Mouse (Mus musculus) ovary, postnatal 14 days (tissue): ENCODE measurements around the gene Slc8b1.

Source experiments
- DNase-seq: peaks from one replicate; pipeline ENCODE4 v3.0.0; 2022; ENCODE audit warnings: low spot score

Gene Slc8b1

DNA sequence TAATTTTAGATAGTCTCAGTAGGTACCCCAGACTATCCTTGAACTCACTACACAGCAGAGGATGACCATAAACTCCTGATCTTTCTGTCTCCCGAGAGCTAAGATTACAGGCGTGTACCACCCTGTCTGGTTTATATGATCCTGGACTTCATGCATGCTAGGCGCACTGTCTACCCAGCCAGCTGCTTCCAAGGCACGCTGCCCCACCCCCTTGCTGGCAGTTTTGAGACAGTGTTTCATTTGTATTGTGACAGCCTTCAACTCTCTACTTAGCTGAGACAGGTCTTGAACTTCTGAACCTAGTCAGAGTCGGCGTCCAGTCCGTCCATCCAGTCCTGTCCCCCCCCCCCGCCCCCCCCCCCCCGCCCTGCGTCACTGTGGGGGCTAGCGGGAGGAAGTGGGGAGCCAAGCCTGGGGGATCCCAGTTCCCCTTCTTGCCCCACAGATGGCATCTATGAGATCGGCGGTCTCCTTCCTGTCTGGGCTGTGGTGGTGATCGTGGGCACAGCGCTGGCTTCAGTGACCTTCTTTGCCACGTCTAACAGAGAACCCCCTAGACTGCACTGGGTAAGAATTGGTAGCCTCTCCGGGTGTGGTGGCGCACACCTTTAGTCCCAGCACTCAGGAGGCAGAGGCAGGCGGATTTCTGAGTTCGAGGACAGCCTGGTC is 16.5 kb downstream of the Slc8b1 start:
- DNase-seq, result no peak

DNA sequence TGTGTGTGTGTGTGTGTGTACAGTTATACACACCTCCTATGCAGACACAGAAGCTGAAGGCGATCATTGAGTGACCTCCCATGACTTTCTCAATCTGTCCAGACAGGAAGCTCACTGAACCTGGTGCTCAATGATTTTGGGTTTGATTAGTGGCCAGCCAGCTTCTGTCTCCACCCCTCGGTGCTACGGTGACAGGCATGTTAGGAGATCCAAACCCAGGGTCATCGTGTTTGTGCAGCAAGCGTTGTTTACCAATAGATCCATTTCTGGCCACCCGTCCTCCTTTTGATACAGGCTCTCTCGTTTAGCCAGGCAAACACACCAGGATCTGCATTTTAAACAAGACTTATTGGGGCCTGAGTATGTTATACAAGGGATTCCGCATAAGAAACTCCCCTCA is 20.7 kb downstream of the Slc8b1 start:
- no peak for DNase-seq

DNA sequence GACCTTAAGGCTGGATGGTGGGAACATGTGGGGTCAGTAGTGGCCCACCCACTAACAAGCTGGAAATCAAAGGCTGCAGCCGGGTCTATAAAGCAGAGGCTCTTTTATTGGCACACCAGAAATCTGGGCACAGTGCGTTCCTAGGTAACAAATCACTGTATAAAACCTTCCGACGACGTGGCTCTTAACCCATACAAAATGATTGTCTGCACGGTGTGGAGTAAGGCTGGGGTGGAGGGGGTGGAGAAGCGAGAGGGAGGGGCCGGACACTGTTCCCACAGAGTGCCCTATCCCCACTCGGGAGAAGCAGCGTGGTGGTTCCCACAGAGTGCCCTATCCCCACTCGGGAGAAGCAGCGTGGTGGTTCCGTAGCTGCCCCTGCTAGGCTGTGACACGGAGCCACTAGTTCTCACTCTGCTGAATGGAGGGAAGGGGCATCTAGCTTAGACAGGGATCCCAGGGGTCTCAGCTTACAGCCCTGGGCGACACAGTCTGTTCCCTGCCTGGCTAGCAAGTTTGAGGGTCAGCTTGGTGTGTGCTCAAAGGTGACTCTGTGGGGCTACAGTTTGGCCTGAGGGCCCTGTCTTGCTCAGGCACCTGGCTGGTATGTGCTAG is 23.2 kb downstream of the Slc8b1 start:
- DNase-seq, result no peak

DNA sequence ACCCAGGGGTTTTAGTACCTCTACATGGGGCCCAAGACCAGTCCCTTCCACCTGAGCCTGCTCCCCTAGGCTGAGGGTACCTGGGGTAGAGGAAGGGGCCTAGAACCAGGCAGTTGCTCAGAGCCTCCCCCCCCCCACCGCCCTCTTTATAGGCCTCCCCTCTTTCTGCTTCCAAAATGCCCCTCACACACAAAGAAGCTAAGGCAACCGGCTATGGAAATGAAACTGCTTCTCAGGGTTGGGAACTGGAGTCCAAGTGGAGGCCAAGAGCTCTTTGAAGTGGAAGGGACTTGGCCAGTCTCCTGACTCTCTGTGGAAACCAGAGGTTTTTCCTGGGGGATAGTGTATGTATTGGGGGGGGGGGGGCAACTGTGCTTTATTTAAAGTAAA is 23.7 kb downstream of the Slc8b1 start:
- DNase-seq, result no peak

DNA sequence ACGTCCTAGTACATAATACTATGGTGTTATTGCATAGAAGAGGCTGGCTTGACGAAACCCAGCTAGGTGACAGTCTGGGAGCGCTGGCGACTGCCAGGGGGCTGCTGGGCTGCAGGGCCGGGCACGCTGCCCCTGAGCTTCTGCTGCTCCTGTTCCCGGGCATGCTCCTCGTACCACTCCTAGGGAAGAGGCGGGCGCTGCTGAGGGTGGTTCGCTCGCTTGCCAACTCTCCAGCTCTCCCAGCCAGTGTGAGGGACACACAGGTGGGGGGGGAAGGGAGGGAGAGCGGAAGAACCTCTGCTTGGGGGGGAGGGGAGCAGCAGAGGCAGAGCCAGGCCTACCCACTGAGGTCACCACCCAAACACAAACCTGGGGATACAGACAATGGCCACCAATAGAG is 25.1 kb downstream of the Slc8b1 start:
- DNase-seq, result no peak

DNA sequence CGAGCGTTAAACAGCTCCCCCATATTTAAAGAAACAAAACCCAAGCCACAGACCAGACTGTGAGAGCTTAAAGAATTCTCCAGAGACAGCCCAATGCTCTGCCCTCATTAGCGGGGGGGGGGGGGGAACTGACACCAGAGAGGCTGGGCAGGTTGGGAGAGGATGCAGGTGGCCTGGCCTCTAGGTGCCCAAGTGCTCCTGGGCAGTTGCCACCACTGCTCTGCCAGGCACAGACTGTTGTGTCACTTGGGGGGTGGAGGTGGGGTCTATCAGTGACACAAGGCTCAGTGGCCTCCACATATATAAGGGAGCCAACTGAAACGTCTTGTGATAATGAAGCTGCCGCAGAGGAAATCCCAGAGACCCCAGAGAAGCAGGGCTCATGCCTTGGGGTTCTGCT is 25.7 kb downstream of the Slc8b1 start:
- DNase-seq, result no peak

DNA sequence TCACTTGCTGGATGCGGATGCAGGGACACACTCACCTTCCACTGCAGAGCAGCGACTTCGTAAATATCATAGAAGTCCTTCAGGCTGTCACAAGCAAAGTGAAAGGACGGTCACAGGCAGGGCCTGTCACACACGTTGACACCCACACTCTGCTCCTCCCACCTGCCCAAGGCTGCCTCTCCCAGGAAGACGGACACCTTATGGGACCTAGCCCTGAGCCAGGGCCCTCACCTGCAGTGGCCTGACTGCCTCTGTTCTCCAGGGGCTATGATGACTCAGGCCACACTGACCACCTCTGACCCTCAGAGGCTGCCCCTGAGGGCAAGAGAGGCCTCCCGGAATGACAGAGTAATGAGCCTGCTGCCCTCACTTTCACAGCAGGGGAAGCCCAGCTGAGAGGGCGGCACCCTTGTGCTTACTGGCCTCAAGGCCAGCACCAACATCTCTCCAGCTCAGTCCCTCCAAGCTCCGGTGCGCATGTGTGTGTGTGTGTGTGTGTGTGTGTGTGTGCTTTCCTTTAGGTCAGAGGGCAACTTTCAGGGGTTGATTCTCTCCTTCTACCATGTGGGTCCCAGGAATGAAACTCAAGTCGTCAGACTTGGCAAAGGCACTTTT is 37.4 kb downstream of the Slc8b1 start:
- no peak for DNase-seq

DNA sequence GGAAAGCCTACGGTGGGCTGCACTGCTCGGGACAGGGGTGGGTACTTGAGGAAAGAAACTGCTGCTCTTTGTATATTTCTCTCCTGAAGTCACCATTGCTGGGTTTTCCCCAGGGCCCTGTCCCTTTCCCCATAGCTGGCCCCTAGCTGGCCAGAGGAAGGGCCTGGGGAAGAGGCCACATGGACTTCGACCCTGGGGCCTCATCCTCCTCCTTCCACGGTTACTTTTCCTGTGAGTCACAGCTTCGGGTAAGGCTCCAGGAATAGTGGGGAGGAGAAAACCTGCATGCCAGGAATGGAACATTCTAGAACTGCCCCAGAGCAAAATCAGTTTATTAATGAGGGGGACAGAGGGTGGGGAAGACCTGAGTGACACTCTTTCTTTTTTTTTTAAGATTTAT is 39.2 kb downstream of the Slc8b1 start:
- DNase-seq, result no peak

DNA sequence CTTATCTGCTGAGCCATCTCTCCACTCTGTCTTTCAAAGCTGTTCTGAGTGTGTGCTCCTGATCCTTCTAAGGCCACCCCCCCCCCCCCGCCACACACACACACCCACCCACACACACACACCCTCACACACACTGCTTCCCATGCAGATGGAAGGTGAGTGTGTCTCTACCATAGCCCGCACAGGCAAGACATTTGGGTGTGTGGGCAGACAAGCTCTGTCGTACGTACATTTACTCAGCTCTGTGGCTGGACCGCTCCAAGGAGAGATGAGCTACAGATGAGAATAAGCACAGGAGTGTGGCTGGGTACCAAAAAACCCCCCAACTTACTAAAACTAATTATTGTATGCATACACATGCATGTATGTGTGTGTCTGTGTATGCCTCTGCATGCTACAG is 39.7 kb downstream of the Slc8b1 start:
- no peak for DNase-seq

DNA sequence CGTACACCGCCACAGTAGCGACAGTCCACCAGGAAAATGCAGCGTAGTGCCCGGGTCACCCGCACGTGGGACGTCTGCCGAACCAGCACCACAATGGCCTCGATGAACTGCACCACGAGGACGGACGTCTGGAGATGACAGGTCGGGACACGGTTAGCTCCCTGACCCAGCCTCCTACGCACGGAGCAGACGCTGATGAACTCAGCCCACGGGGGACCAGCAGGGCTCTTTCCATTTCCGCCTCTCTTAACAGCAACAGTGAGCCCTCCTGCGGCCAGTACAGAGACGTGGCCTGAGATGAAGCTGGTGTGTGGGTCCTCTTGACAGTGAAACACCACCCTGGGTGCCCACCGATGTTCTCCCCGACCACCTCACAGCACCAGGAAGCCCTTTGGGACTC is 44.9 kb downstream of the Slc8b1 start:
- DNase-seq, result no peak

DNA sequence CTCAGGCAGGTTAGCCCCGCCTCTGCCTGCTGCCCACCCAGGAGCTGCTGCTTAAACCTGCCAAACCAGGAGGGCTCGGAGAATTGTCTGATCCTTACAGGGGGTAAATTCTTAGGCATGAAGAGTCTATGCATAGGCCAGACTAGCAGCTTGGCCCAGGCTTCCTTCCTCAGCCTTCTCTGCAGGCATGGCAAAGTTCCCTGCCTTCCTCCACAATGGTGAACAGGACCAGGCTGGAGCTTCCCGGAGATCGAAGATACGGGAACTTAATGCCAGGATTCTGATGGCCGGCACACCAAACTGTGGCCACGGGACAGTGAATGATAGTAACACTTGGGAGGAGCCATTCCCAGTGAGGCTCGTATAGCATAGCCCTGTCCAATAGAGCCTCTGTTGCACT is 47.1 kb downstream of the Slc8b1 start:
- no peak for DNase-seq

DNA sequence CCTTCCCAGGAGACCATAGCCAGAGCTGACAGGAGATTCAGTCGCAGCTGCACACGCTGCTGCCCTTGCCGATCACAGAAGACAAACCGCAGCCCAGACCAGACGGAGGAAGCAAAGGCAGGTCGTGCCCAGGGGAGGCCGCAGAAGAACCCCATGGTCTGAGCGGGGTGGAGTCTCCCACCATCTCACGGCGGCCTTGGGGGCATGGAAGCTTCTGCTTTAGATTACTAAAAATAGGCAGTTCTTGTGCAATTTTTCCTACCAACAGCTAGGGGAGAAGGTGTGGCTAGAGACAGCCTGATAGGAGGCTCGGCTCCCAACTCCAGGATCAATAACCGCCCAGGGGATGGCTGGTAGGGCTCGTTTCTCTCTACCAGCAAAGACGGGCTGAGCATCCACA is 47.8 kb downstream of the Slc8b1 start:
- no peak for DNase-seq

DNA sequence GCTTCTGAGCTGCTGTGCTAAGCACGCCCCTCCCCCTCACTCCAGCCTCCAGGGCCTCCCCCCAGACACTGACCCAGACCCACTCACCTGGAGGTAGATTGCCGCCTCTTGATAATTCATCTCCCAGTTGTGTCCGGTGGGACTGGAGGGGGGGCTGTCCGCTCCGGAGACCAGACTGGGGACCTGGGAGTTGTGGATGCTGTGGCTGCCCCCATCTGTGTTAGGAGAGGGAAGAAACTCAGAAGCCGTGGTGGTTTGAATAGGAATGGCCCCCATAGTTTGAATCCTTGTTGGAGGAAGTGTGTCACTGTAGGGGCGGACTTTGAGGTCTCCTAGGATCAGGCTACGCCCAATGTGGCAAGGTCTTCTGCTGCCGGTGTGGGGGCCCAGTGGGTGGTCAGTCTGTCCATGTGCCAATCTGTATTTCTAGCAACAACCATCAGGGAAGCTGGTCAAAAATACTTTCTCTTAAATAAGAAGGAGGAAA is 49.2 kb downstream of the Slc8b1 start:
- DNase-seq, result no peak

DNA sequence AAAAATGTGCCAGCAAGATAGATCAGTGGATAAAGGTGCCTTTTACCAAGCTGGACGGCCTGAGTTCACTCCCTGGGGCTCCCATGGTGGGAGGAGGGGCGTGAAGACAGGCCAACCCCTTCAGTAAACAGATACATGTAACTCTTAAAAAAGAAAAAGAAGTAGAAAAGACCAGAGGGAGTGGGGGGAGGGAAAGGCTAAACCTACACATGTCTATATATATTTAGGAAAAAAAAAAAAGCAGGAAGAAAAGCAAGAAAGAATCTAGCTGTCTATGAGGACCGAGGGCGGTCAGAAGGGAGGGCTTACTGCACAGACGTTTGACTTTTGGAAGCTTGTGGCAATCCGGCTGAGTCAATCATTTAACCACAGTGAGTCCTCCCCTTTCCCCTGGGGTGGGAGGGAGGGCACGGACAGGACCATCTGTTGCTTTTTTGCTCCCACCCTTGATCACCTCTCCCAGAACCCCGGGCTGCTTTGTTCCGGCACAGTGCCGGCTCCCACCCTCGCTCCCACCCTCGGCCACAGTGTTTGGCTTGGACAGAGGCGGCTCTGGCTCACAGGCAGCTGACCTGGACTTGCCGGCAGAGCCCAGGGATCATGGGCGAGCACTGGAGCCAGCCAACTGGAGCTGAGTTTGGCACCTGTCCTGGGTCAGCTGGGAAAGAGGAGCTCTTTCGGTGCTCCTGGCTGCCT is 49.8 kb downstream of the Slc8b1 start:
- DNase-seq, result peak; percentile 54

DNA sequence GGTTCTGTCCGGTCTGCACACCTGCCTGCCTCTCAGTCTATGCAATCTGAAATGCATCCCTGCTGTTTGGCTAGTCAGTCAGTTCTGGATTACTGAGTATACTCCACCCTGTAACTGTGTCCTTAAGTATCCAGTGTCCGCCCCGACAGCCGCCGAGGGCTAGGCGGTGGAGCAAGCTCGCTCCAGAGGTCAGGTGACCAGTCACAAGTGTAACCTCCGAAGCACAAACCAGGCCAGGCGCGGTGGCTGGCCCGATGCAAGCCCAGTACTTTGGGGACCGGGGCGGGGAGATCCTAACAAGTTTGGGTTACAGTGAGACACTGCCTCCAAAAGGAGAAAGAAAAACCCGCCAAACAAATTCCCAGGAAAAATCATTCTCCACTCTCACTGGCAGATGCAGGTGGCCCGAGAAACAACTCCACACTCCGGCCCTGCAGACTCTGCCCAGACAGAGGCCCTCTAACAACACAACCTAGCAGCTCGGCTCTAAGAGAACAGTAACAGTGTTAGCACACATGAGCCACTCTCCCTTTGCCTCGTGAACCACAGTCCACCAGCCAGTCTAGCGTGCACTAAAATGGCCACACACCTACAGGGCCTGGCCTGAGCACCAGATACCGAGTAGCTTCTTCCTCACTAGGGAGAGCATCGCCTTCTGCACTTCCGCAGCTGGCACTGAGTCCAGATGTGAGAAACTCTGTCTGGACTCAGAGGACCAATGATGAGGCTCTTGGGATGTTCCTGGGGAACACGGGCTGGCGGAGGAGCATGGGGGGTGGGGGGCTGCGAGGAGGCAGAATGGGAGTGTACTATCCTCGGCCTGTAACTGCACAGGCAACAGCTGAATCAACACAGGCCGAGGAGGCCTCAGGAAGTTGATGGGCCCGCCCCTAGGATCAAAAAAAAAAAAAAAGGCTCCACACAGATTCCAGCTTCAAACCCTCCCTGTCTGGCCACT is 52.3 kb downstream of the Slc8b1 start:
- peak; percentile 28 for DNase-seq

DNA sequence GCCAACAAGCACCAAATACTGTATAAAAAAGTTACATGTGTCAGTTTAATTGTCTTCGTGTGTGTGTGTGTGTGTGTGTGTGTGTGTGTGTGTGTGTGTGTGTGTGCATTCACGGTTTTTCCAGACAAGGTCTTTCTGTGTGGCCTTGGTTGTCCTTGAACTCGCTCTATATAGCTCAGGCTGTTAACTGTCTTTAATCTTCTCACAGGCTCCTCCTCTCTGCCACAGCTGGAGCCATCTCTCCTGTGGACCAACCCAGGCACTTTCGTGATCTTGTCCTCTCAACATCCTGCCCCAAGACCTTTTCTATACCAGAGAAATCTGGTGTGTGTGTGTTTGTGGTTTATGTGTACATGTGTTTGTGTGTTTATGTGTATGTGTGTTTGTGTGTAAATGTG is 52.9 kb downstream of the Slc8b1 start:
- DNase-seq, result no peak

DNA sequence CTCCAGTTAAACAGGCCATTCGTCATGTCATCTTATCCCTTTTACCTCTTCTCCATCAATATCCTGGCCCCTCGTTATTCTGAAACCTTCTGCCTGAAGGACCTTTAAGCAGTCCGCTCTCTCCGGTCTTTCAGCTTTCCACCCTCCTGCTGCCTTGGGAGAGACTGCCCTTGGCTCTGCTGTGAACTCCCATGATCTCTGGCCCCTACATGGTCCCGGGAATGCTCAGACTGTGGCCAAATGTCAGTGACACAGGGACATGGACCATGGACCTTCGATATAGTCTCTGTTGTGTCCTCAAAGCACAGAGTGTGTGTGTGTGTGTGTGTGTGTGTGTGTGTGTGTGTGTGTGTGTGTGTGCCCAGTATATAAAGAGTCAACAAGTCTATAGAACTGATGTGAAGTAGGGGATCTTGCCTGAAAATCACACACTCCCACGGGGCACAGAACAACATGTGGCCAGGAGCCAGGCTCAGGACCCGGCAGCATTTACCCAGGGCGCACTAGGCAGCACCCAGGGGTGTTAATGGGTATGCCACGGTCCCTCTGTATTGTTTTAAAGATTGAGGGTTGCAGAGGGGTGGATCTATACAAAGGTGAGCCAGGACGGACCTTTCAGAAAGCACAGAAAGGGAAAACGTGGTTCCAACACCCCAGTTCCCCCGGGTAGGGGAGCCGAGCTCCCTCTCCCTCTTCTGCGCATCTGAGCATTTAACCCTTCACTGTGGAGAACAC is 54.4 kb downstream of the Slc8b1 start:
- no peak for DNase-seq

DNA sequence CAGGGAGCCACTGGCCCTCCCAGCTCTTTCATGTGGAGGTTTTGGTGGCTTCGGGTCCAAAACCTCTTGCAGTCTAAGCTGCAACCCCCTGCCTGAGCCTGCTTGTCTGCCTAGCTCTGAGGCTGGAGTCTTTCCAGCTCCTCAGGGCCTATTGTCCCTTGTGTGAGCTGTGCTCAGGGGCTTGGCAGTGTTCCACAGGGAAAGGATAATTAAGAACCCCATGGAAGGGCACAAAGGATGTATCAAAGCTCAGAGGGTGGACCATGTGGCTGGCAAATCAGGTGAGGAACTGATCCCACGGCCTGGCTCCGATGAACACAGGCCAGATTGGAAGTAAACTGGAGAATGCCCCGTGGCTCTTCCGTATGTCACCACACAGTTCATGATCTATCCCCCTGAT is 55.1 kb downstream of the Slc8b1 start:
- peak; percentile 37 for DNase-seq

DNA sequence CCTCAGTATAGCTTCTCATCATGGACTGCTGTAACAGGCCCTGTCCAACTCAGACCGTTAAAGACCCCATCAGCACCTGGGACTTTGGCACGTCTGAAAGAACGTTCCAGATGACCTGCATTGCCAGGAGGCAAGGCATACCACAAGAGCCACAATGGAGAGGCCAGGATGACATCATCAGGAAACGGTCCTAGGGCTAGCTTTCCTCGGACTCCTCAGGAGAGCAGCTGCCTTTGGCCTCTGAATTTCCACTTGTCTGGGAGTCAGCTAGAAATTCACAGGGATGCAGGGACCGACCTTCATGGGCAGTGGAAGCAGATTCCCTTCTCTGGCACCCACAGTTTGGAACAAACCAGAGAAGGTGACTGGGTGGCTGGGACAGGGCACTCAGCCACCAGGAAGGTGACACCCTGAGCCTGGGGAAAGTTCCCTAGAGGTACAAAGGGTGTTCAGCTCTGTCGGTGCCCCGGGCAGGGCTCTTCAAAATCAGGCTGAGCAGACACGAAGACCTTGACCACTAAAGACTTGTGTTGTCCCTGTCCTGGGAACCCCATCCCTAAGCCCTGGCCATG is 55.8 kb downstream of the Slc8b1 start:
- no peak for DNase-seq

DNA sequence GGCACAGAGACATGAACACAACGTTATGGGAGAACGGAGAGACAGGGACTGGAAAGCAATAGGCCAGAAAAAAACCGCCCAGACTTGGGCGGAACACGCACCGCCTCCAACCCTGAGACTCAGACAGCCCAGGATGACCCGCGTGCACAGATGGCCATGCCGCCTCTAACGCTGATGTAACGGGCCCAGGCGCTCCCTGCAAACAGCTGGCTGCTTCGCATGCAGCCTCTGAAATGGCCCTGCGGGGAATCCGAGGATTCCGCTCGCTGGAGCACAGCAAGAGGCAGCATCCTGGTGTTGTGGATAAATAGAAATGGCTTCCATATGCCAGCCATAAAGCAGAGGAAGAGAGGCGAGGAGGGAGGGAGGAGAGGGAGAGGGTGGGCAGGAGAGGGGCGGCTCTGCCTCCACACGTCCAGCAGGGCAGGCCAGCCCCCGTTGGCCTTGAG is 56.3 kb downstream of the Slc8b1 start:
- DNase-seq, result peak; percentile 38

DNA sequence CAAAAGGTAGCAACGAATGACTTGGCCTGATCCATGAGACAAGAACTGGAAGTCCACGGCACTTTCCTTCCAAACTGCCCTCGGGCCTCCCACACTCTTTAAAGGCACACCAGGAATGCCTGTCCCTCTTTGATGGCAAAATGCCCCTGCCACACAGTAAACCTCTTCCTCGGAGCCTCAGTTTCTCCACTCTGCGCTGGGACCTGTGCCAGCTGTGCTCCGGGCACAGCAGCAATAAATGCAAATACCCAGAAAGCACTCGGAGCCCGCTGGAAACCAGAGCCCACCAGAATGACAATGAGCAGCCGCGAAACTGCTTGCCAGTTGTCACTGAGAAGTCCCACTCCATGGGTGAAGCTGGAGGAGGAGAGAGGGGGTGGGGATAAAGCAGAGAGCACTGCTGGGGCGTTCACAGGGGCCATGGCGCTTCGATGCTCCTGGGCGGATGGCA is 56.8 kb downstream of the Slc8b1 start:
- no peak for DNase-seq
